Mouse (Mus musculus): Measurements from ENCODE around the gene Glipr1l1.
"Not testable (repeated sequence)": the region's sequence is repeated elsewhere in the genome, so short reads cannot be mapped to it uniquely, and the experiment has no call there.

DNA sequence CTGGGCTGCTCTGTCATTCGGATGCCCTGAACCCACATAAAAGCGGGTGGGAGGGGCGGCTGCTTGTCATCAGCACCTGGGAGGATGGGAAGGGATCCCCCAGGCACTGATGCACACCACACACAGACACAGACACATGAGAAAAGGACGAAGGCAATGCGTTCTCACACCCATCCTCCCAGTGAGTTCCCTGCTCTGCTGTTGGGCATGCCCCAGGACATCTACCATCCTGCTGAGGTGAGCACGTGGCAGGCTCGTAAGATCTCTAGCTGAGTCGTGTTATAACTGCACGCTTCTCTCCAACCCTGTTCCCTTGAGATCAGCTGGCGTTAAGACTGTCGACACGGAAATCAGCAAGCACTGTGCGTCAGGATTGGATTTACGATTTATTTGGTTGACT lies 15.7 kb upstream of the Glipr1l1 start:
- TF ChIP-seq POLR2A (IDR thresholded peaks at IDR 0.05; ENCODE audit: borderline replicate concordance, low read depth, low read length); CTCF (IDR thresholded peaks at IDR 0.05; ENCODE audit: low read depth, low read length): not testable (repeated sequence)

All from bone marrow macrophage, adult 2 months (primary cell).